Mouse (Mus musculus): ENCODE results near the gene Gm10234.

Gene Gm10234

DNA sequence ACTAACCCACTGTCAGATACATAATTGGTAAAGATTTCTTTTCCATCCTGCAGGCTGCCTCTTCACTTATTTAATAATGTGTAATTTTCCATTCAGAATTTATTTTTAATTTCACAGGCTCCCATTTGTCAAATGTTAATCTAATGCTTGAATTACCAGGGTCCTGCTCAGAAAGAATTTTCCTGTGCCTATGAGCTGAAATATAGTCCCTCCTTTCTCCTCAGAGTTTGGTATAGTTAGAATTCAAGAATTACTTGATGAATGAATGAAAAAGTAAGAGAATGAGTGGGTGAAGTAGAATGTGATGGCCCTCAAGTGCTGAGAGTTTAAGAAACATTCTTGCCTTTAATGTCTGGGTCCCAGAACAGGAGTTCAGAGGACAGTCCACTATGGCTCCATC, at the start of gene Gm10234:
TSS of gene Gm10234 (plus strand) at position 301 of the 400 bp plus-strand sequence.
- in situ Hi-C loops (cut with MboI, MseI), result no loop called here

DNA sequence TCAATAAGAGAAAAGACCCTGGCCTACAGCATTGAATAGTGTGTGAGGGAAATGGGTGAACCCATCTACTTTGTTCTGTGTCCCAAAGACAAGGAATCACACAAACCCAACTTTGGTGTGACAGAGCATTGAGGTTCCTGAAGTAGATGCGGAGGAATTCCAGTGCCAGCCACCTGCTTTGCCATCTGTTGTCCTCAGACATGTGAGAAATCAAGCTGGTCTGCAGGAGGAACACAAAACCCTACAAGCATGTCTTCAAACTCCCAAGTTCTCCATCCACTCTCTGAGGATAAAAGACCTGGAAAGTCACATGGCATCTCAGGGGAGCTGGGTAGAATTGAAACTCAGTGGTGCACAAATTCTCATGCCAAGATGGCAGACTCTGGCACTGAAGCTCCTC, 44.3 kb upstream of the Gm10234 start:
- in situ Hi-C loops (cut with MboI, MseI), result no loop called here

DNA sequence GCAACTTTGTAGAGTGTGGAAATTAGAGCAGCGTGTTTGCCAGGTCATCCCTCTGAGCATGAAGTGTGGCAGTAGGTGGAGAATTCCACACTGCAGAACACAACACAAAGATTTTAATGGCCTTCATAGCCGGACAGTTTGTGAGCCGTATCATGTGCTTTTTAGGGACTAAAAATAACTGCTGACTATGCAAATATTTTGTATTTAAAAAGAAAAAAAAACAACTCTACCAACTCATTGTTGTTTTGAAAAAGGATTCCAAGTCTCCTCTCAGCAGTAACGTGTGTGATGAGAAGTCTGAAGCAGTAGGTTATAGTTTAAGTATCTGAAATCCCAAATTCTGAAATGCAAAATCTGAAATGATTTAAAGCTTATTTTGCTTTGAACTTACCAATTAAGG, 25.9 kb upstream of the Gm10234 start:
- in situ Hi-C loops (cut with MboI, MseI), result no loop called here

DNA sequence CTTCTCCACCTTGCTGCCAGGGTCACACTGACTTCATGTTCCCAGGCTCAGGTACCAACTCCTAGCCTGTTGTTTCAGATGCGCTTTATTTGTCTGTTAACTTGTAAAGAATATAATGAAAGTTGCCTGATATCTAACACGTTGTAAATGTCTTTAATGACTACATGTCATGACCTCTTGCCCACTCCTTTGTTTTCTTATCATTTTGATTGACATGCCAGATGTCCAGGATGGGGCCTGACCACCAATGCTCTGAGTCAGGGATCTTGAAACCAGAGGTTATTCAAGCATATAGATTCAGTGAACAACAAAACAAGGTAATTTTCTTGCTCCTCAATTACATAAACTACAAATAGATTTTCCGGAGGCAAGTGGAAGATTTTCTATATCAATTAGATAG, 23.5 kb upstream of the Gm10234 start:
- in situ Hi-C loops (cut with MboI, MseI), result no loop called here

DNA sequence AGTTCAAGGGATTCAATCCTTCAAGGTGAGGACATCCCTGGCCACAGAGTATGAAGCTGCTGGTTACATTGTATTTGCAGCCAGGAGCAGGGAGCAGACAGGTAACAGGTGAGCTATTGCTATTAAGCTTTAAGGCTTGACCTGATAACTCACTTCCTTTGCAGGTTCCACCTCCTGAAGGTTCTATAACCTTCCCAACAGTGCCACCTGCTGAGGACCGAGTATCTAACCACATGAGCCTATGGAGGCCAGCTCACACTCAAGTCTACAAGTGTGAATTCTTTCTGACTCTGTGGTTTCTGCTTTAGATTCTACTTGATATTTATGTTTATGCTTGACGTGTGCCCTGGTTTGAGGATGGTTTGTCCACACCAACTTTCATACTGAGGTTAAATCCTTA, 21.3 kb upstream of the Gm10234 start:
- in situ Hi-C loops (cut with MboI, MseI), result no loop called here

DNA sequence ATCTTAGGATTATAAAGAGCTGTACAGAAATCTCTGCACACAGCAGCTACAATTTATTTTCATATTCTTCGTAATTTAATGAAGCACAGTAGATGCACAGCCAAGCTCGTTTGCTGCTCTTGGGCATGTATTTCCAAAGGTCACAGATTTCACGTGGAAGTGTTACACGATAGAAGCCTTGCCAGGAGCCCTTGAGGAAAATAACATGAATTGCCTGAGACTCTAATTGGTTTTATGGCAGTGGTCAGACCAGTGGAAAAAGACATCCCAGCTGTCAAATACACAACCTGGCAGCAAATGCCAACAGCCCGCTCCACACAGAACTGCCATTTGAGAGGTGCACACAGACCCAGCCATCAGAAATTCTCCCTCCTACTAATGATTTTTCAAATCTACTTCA, 9.3 kb downstream of the Gm10234 start:
- in situ Hi-C loops (cut with MboI, MseI), result no loop called here

DNA sequence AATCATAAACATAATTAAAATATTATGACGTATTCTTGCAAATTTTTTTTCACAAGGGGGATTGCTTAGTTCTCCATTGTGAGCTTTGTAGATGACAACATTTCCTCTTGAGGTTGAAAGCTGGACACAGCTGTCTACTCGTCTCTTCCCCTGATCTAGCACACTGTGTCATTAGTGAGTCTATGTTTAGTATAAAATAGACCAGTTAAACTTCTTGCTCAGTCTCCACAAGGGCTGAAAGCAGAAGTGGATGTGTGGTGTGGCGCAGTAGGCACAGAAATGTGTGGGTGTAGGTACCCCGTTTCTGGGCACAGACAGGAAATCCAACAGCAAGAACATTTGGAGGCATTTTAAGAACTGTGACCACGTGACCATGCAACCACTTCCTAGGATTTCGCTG, 12.9 kb downstream of the Gm10234 start:
- in situ Hi-C loops (cut with MboI, MseI), result no loop called here

DNA sequence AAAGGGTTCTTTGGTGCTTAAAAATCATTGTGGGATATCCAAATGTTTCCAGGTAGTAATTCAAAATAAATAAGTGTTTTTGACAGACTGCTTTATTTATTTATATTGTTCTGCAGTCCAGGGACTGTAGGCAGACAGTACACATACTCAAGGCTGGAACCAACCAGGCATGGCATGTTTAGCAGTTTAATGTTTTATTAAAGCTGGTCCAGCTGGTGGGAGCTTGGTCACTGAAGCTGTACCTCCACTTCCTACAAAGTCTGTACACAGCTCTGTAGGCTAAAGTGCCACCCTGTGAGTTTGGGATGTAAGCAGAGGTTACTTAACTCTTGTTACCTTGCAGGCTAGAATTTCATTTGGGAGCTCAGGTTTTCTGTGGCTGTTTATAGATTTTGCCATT, 27.5 kb downstream of the Gm10234 start:
- in situ Hi-C loops (cut with MboI, MseI), result no loop called here

DNA sequence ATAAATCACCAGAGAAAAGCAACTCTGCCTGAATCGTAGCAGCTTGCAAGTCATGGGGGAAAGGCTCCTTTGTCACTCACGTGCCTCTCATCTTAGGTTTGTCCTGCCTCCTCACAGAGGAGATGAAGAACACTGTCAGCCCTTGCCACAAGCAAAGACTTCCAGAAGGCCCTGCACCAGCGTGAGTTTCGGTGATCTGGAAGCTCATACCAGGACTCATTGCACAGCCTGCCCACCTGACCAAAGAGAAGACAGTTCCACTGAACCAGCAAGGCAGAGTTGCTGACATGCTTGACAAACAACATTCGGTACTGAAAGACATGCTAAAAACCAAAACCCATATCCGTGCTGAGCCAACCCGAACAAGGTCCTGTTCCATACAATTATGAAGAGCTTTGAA, 31.1 kb downstream of the Gm10234 start:
- in situ Hi-C loops (cut with MboI, MseI), result no loop called here

DNA sequence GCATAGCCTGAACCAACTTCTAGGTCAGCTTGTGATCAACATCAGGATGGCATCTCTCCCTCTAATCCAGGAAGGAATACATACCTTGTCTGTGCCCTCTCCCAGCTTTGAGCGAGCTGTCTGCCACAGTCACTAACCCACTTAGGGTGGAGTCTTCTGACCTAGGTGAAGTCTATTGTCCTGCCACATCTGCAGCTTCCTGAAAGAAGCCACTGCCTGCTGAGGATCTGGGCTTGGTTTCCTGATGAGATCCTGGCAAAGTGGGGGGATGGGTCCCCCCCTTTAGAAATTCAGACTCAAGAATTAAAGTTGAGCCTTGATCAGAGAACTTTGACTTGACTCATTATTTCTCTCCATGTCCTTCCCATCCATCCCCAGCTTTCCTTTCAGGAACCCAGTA, 32.0 kb downstream of the Gm10234 start:
- in situ Hi-C loops (cut with MboI, MseI), result no loop called here

DNA sequence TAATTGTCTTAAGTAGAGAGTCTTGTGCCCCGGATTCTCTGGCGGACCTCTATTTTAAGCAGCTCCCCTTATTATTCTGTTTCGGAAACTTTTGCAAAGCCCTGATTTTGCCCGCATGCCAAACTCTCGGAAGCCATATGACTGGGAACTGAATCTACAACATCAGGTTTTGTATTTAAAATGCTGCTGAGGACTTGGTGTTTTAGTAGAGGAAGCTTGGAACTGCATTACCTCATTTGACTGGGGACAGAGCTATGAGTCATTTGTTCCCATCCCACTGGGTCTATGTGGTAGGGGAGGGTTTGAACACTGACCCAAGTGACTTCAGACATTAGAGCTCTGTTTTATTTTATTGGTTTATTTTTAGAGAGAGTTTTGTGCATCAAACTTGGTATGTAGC, 38.2 kb downstream of the Gm10234 start:
- in situ Hi-C loops (cut with MboI, MseI), result no loop called here

DNA sequence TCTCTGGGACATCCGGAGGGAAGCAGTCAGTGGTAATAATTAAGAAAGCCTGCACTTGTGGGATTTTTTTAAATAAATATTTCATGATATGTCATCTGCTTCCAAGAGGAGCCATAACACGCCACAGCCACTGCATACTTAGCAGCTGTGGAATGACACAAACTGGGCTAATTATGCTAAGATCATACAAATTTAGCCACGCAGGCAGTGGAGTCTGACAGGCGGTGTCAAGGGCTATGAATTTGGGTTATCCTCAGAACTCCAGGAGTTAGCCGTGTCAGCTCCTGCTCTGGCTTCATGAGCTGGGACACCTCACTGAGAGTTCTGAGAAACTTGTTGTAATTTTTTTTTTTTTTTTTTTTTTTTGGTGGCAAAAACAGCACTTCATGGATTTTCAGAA, 40.8 kb downstream of the Gm10234 start:
- in situ Hi-C loops (cut with MboI, MseI), result no loop called here

DNA sequence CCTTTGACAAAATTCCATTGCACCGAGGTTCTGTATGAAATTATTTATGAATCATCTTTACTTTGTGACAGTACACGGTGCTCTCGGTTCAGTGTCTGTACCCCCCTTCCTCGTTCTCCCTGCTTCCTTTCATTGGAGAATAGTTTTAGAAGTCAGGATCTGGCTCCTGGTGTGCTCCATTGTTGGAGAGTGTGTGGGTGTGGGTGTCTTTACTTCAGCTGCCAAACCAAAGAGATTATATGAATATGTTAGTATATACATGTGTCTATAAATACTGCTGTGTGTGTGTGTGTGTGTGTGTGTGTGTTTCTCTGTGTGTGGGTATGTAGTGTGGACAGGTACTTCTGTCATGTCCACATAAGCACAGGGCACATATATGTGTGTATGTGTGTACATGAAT, 49.9 kb downstream of the Gm10234 start:
- in situ Hi-C loops (cut with MboI, MseI), result no loop called here
